Mouse (Mus musculus) cortical plate, adult 2 months (tissue): ENCODE measurements at regions not wholly inside any gene's neighbourhood (a gene's known extent, or its start where the extent isn't known, plus 50 kb on each side); places are given as distances from the start of the nearest gene placed in this dataset.

Experiments used
- CTCF ChIP-seq: fragments of 200-500 bp; IDR thresholded peaks from 2 replicates; pipeline ENCODE4 v1.5.1; 2011; ENCODE audit warnings: mild to moderate bottlenecking, control low read depth, low read length; ENCODE audit not compliant: insufficient read depth; ENCODE audit errors: extremely low read depth
- POLR2A ChIP-seq: fragments of 200-500 bp; IDR thresholded peaks from 2 replicates; pipeline ENCODE4 v1.6.1; 2011; ENCODE audit warnings: mild to moderate bottlenecking, low read length, control low read depth; ENCODE audit not compliant: insufficient read depth; ENCODE audit errors: extremely low read depth

- TF ChIP-seq CTCF (0 out of 2 replicates have a peak, but pooled peaks have one; percentile 22), POLR2A (no peak)
Observed at GRCm38 (mm10) chr11:63691041-63691440, 231.0 kb downstream of the Hs3st3b1 start.
